Mouse (Mus musculus): Measurements from ENCODE around the gene Dnah6. TPM values are rescaled to one million over a fixed set of nuclear protein-coding genes. Genes with fewer than 3 reads are reported as not detected.

Dnah6 gene
- total and polyA plus RNA-seq, 2 experiments from 2014 or later, result 0.12 TPM; not detected in 1

- H3K27ac ChIP-seq (ENCODE audit: low read depth), result no peak overlapping the region
- H3K4me3 ChIP-seq (ENCODE audit: low read depth, low read length), result no peak overlapping the region
- DNase-seq (ENCODE audit: low spot score), result no peak
- no peak overlapping the region for H3K9ac ChIP-seq (replicated peaks; ENCODE audit: low read depth, low read length)
- H3K4me2 ChIP-seq (ENCODE audit: low read depth, low read length), result no peak overlapping the region
- ATAC-seq (ENCODE audit: insufficient read depth, low read depth), result no peak
- H3K4me1 ChIP-seq (ENCODE audit: control insufficient read depth, insufficient read depth), result peaks cover 15% of the 10 kb centered on the region; the same call in 1 of the 2 replicates
- 85% methylated on average over 2 of the region's 2 CpGs for WGBS
- TF ChIP-seq CTCF (IDR thresholded peaks at IDR 0.05; ENCODE audit: low read depth) (no peak), EP300 (IDR thresholded peaks at IDR 0.05; ENCODE audit: low read depth) (no peak)
- no peaks in the 10 kb centered on the region for H3K36me3 ChIP-seq (replicated peaks; ENCODE audit: control insufficient read depth, insufficient read depth, low read length)
- no peaks in the 10 kb centered on the region for H3K9me3 ChIP-seq (replicated peaks; ENCODE audit: control insufficient read depth, low read length)
- no peaks in the 10 kb centered on the region for H3K27me3 ChIP-seq (ENCODE audit: control insufficient read depth, insufficient read depth, low read length)
Observed at GRCm38 (mm10) chr6:73246821-73247220, 25.4 kb upstream of the Dnah6 start.

GRCm38 (mm10) chr6:73235650-73236049, 14.2 kb upstream of the Dnah6 start:
- Histone ChIP-seq H3K36me3 (replicated peaks; ENCODE audit: control insufficient read depth, insufficient read depth, low read length) (no peaks in the 10 kb centered on the region), H3K27ac (ENCODE audit: low read depth) (no peak overlapping the region), H3K9me3 (replicated peaks; ENCODE audit: control insufficient read depth, low read length) (peaks cover 11% of the 10 kb centered on the region; the same call in 1 of the 2 replicates), H3K9ac (replicated peaks; ENCODE audit: low read depth, low read length) (no peak overlapping the region), H3K27me3 (ENCODE audit: control insufficient read depth, insufficient read depth, low read length) (no peaks in the 10 kb centered on the region), H3K4me1 (ENCODE audit: control insufficient read depth, insufficient read depth) (no peaks in the 10 kb centered on the region), H3K4me2 (ENCODE audit: low read depth, low read length) (no peak overlapping the region), H3K4me3 (ENCODE audit: low read depth, low read length) (no peak overlapping the region)
- 83% methylated on average over 3 of the region's 3 CpGs for WGBS
- TF ChIP-seq CTCF (IDR thresholded peaks at IDR 0.05; ENCODE audit: low read depth) (no peak), EP300 (IDR thresholded peaks at IDR 0.05; ENCODE audit: low read depth) (no peak)
- ATAC-seq (ENCODE audit: insufficient read depth, low read depth) (no peak), DNase-seq (ENCODE audit: low spot score) (no peak)

- H3K4me2 ChIP-seq (ENCODE audit: low read depth, low read length), result no peak overlapping the region
- no peaks in the 10 kb centered on the region for H3K4me1 ChIP-seq (ENCODE audit: control insufficient read depth, insufficient read depth)
- ATAC-seq (ENCODE audit: insufficient read depth, low read depth) (no peak), DNase-seq (ENCODE audit: low spot score) (no peak)
- H3K4me3 ChIP-seq (ENCODE audit: low read depth, low read length), result no peak overlapping the region
- TF ChIP-seq EP300 (IDR thresholded peaks at IDR 0.05; ENCODE audit: low read depth) (no peak), CTCF (IDR thresholded peaks at IDR 0.05; ENCODE audit: low read depth) (no peak)
- no peaks in the 10 kb centered on the region for H3K27me3 ChIP-seq (ENCODE audit: control insufficient read depth, insufficient read depth, low read length)
- 71% methylated on average over 6 of the region's 6 CpGs for WGBS
- H3K36me3 ChIP-seq (replicated peaks; ENCODE audit: control insufficient read depth, insufficient read depth, low read length), result no peaks in the 10 kb centered on the region
- H3K9ac ChIP-seq (replicated peaks; ENCODE audit: low read depth, low read length), result no peak overlapping the region
- peaks cover 11% of the 10 kb centered on the region; the same call in 1 of the 2 replicates for H3K9me3 ChIP-seq (replicated peaks; ENCODE audit: control insufficient read depth, low read length)
- H3K27ac ChIP-seq (ENCODE audit: low read depth), result no peak overlapping the region
Observed at GRCm38 (mm10) chr6:73234302-73234900, 12.9 kb upstream of the Dnah6 start.

- Histone ChIP-seq H3K9ac (replicated peaks; ENCODE audit: low read depth, low read length) (no peak overlapping the region), H3K4me2 (ENCODE audit: low read depth, low read length) (no peak overlapping the region), H3K9me3 (replicated peaks; ENCODE audit: control insufficient read depth, low read length) (peaks cover 11% of the 10 kb centered on the region; the same call in 1 of the 2 replicates), H3K27me3 (ENCODE audit: control insufficient read depth, insufficient read depth, low read length) (no peaks in the 10 kb centered on the region), H3K27ac (ENCODE audit: low read depth) (no peak overlapping the region), H3K4me1 (ENCODE audit: control insufficient read depth, insufficient read depth) (no peaks in the 10 kb centered on the region), H3K4me3 (ENCODE audit: low read depth, low read length) (no peak overlapping the region), H3K36me3 (replicated peaks; ENCODE audit: control insufficient read depth, insufficient read depth, low read length) (no peaks in the 10 kb centered on the region)
- TF ChIP-seq EP300 (IDR thresholded peaks at IDR 0.05; ENCODE audit: low read depth) (no peak), CTCF (IDR thresholded peaks at IDR 0.05; ENCODE audit: low read depth) (no peak)
- ATAC-seq (ENCODE audit: insufficient read depth, low read depth) (no peak), DNase-seq (ENCODE audit: low spot score) (no peak)
- 90% methylated on average over 6 of the region's 6 CpGs for WGBS
Observed at GRCm38 (mm10) chr6:73233202-73233726, 11.8 kb upstream of the Dnah6 start.

GRCm38 (mm10) chr6:73232152-73232584, 10.7 kb upstream of the Dnah6 start:
- H3K27me3 ChIP-seq (ENCODE audit: control insufficient read depth, insufficient read depth, low read length), result no peaks in the 10 kb centered on the region
- H3K27ac ChIP-seq (ENCODE audit: low read depth), result no peak overlapping the region
- 77% methylated on average over 12 of the region's 12 CpGs for WGBS
- TF ChIP-seq CTCF (IDR thresholded peaks at IDR 0.05; ENCODE audit: low read depth) (no peak), EP300 (IDR thresholded peaks at IDR 0.05; ENCODE audit: low read depth) (no peak)
- H3K4me1 ChIP-seq (ENCODE audit: control insufficient read depth, insufficient read depth), result no peaks in the 10 kb centered on the region
- H3K9me3 ChIP-seq (replicated peaks; ENCODE audit: control insufficient read depth, low read length), result 0 out of 2 replicates have a peak, but pooled peaks cover 4% of the 10 kb centered on the region
- H3K4me2 ChIP-seq (ENCODE audit: low read depth, low read length), result no peak overlapping the region
- H3K9ac ChIP-seq (replicated peaks; ENCODE audit: low read depth, low read length), result no peak overlapping the region
- no peak overlapping the region for H3K4me3 ChIP-seq (ENCODE audit: low read depth, low read length)
- no peak for DNase-seq (ENCODE audit: low spot score)
- H3K36me3 ChIP-seq (replicated peaks; ENCODE audit: control insufficient read depth, insufficient read depth, low read length), result no peaks in the 10 kb centered on the region
- ATAC-seq (ENCODE audit: insufficient read depth, low read depth), result 0 out of 2 replicates have a peak, but pooled peaks have one; percentile 22

Data from heart, postnatal 0 days (tissue).